Mouse (Mus musculus) cerebellum, adult 18-20 months (tissue): ENCODE measurements around the gene Rtn3.
A peak's percentile ranks its signal among the peaks of the same experiment; 100 is the strongest.
"Not testable (repeated sequence)": the region's sequence is repeated elsewhere in the genome, so short reads cannot be mapped to it uniquely, and the experiment has no call there.

Experiments
- DNase-seq, 2 experiments: peaks; one replicate each; pipeline ENCODE4 v3.0.0; 2021

Rtn3 gene

DNA sequence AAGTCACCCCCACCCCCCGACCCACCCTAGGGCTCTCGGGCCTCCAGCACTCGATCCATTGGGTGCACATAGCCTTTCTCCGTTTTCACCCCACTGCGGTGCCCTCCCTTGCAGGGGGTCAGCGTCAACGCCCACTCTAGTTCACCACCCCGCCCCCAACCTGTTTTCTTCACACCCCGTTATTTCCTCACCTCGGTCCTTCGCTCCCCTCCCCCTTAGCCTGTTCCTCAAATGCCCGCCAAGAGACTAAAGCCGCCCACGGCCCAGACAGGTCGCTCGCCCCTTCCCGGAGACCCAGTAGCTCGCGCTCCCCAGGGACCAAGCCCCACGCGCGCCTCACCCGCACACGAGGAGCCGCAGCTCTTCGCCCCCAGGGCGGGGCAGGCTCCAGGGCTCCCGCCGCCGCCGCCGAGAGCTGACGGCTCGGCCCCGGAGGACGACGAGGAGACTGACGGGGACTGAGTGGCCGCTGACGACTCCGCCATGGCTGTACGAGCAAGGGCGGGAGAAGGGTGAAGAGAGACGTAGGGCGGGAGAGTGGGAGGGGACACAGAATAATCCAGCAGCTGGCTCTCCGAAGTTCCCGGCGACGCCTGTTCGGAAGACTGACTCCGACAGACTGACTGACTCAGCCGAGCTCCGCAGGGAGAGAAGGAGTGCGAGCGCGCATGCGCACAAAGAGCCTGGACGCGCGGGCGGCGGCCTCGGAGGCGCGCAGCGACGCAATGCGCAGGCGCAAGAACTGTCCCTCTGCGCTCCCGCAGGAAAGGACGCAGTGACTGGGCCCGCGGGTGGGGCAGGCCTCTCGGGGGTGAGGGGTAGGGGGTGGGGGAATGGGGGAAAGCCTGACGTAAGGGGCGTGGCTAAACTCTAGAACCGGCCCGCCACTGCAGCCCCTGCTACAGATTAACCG lies at the start of gene Rtn3:
Gene Rtn3 (minus strand): TSS at position 683 of the 913 bp plus-strand sequence.
- DNase-seq = peak; percentile 97 to 99

DNA sequence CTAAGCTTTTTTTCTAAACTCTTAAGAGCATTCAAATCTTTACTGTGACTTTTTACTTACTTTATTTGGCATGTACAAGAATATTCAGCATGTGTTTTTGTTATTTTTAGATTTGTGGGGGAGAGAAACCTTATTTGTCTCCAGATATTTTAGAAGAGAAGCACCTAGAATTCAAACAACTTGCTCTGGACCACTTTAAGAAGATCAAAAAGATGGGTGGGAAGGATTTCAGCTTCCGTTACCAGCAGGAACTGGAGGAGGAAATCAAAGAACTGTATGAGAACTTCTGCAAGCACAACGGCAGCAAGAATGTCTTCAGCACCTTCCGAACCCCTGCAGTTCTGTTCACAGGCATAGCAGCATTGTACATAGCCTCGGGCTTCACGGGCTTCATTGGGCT lies 48.8 kb upstream of the Rtn3 start:
- no peak for DNase-seq

DNA sequence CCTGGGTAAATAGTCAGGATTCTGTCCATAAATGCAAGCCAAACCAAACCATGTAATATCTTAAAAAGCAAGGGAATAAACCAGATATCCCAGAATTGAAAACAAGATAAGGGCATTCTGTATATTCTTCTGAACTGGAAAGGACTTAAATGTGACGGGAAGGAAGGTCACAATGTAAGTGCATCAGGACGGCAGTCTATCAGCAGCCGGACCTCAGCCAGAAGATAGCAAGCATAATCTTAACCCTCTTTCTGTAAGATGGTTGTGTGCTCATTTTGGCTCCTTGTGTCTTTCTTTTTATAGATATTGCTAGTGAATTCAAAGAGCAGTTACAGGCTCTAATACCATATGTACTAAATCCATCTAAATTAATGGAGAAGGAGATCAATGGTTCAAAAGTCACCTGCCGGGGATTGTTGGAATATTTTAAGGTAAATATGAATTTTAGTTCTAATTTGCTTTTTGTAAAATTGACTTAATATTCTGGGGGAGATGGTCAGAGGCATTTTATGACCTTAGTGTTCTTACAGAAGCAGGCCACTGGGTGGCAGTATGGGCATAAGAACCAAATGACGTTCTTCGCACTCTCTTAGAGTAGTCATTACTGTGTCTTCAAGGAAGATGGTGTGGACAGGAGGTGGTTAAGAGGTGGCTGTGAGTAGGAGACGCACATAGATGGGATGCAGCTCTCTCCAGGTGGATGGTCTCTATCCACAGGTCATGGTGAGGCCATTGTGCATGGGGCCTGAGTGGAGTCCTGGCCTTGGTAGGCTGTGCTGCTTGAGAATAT lies 45.8 kb upstream of the Rtn3 start:
- DNase-seq = peak; percentile 49

DNA sequence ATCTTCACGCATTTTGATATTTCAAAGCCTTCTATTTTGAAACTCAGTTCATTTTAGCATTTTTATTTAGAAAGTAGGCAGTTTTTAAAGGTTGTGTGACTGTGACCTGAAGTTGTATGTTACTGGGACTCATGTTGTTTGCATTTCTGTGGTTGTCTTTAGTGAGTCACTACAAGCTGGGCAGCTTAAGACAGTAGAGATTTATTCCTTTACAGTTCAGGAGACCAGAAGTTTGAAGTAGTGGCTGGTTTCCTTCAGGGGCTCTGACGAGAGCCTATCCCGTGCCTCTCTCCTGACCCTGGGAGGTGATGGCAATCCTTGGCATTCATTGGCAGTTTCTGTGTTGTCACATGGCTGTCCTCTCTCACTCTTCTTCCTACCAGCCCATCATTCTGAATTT lies 41.8 kb upstream of the Rtn3 start:
- no peak for DNase-seq

DNA sequence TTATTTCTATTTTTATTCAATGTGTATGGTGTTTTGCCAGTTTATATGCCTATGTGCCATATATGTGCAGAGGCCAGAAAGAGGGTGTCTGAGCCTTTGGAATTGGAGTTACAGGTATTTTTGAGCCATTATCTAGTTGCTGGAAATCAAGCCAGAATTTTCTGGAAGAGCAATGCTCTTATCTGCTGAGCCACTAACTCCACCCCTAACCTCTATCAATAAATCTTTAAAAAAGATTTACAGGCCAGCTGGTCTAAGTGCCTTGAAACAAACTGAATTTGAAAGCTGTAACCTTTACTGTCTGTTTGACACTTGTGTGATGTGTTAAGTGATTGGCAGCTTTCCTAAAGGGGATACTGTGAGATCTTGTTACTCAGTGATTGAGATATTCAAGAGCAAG lies 40.7 kb upstream of the Rtn3 start:
- no peak for DNase-seq

DNA sequence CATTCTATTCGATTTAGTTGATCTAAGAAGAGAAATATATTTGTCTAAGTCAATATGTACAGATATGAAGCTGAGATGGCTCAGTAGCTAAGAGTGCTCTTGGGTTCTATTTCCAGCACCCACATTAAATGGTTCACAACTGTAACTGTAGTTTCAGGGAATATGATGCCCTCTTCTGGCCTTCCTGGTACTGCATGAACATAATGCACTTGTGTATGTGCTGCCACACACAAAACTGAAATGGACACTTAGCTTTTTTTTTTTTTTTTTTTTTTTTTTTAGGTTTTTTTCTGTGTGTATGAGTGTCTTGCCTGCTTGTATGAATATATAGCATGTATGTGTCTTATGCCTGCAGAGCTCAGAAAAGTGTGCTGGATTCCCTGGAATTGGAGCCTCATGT lies 40.2 kb upstream of the Rtn3 start:
- no peak for DNase-seq

DNA sequence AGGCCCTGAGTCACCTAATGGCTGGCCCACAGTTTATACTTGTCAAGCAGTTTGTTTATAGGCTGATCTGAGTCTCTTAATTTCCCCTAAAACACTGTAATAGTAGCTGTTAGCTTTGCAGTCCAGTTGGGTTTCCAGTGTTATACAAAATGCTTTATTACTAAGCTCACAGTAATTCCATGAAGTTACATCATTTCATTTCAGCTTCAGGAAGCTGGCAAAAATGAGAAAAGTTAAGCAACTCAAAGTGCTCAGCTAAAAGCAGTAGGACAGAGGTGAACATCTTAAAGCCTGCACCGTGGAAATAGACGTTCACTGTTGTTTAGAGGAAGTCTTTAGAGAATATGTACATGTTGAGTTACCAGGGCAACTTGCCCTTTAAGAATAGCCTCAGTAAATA lies 39.8 kb upstream of the Rtn3 start:
- DNase-seq = no peak

DNA sequence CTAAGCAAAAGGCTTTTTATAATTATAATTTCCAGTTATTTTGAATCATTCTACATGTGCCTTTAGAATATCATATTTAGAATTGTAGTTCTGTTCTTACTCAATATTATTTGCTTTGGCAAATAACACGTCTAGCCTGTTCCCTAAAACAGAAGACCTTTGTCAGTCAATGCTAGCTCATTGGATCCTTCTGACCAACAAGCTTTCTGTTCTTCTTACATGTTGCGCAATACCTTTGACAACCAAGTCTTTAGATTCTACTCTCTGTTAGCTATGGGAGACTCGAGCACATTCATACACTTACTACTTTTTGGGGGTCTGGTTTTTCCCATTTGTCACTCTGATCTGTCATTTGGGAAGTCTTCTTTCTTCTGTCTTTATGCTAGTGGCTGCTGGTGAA lies 38.5 kb upstream of the Rtn3 start:
- no peak for DNase-seq

DNA sequence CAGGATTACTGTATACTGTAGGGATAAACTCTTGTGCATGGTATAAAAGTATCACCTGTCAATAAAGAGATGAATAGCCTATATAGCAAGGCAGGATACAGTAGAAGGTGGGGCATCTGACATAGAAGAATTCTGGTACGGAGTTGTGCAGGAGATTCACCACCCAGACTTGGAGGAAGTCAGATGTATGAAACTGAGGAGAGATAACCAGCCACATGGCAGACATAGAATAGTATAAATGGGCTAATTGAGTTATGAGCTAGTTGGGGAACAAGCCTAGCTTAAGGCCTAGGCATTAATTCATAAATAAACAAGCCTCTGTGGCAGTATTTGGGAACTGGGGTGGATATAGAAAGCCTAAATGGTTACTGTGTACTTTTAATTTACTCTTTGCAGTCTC lies 33.4 kb upstream of the Rtn3 start:
- DNase-seq = no peak

DNA sequence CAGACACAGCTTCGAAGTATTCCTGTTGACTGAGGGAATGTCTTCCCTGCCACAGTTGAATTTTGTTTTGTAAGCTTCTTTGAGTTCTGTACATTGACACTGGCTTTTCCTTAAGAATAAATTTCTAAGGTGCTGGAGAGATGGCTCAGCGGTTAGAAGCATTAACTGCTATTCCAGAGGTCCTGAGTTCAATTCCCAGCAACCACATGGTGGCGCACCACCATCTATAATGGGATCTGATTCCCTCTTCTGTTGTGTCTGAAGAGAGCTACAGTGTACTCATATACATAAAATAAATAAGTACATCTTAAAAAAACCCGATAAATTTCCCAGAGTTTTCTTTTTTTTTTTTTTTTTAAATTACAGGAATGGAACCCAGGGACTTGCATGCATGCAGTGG lies 24.9 kb upstream of the Rtn3 start:
- no peak for DNase-seq

DNA sequence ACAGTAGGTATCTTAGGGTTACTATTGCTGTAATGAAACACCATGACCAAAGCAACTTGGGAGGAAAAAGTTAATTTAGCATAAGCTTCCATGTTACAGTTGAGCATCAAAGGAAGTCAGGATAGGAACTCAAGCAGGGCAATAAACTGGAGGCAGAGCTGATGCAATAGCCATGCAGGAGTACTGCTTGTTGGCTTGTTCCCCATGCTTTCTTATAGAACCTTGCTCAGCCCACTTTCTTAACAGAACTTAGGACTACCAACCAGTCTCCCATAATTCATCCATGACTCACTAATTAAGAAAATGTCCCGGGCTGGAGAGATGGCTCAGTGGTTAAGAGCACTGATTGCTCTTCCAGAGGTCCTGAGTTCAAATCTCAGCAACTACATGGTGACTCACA lies 23.2 kb upstream of the Rtn3 start:
- DNase-seq = no peak

DNA sequence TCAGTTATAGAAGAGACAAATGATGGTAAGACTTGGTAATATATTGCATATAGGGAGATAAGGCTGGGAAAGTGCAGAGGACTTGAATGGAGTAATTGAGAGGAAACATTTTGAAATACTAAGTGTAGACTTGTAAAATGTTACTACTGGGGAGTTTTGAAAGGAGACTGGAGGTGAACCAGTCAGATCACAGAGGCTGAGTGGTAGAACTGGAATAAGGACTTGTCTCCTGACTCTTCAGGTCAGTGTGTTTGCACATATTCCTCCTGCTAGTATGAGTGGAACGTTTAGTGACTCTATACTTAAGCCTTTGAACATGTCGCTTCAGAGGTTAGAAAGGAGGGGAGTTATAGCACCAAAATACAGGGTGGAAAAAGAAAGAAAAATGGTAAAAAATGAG lies 19.4 kb upstream of the Rtn3 start:
- DNase-seq = no peak

DNA sequence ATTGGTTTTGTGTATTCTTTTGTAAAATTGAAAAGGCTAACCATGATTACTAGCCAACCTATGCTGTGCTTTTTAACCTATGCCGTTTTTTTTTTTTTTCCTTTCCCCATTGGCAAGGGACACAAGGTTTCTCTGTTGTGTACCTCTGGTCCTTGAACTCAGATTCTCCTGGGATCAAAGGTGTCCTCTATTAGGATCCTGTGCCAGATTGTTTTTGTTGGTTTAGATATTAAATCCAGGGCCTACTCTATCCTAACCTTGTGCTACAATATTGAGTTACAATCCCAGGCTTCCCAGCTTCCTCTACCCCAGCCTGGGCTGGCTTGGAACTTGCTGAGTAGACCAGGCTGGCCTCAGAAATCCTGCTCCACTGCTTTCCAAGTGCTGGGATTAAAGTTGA lies 17.6 kb upstream of the Rtn3 start:
- DNase-seq = no peak

DNA sequence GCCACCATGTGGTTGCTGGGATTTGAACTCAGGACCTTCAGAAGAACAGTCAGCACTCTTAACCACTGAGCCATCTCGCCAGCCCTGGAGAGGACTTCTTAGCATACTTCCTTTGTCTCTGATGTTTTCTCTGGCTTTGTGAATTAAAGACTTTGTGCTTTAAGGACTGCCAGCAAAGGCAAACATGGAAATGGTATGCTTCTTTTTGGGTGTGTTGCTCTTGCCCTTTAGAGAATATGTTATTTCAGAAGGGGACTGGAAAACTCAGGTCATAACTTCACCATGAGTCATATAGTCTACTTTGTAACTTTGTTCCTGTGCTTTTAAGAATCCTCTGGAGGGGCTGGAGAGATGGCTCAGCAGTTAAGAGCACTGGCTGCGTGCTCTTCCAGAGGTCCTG lies 15.7 kb upstream of the Rtn3 start:
- DNase-seq = no peak

DNA sequence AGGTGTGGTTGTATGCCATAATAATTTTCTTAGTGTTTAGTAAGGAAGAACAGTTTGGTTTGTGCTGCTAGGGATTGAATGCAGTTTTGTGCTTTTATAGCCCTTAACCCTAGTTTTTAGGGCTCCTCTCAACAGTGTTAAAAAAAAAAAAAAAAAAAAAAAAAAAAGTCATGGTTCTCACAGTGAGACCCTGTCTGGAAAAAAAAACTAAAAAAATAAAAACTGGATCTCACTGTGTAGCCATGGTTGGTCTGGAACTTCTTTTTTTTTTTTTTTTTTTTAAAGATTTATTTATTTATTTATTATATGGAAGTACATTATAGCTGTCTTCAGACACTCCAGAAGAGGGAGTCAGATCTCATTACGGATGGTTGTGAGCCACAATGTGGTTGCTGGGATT lies 13.0 kb upstream of the Rtn3 start:
- DNase-seq = not testable (repeated sequence)

DNA sequence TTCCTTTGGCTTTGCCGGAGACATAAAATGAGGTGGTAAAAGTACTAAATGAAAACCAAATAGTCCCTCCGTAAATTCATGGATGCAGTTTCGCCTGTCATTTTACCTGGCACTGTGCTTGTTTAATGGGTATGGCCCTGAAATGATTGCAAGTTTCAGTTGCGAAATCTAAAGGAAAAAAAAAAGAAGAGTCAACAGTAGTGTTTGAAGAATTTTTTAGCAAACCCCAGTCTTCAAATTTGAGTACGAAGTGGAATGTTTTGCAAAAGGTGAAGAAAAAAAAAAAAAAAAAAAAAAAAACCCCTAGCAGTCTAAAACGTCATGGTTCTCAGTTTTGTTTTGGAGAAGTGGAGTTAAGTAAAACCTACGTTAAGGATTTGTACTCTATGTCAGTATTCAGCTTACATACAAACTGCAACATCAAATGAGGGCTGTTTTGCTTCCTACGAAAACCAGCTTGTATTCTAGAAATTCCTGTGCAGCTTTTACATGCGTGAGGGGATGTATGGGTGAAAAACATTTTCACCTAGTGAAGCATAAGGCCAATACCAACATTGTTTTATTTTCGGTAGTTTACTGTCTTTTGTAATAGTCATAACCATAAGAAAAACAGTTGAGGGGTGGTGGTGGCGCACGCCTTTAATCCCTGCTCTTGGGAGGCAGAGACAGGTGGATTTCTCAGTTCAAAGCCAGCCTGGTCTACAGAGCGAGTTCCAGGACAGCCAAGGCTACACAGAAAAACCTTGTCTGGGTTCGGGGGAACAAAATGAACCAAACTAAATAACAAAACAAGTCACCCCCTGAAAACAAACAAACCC lies 12.3 kb upstream of the Rtn3 start:
- no peak for DNase-seq

DNA sequence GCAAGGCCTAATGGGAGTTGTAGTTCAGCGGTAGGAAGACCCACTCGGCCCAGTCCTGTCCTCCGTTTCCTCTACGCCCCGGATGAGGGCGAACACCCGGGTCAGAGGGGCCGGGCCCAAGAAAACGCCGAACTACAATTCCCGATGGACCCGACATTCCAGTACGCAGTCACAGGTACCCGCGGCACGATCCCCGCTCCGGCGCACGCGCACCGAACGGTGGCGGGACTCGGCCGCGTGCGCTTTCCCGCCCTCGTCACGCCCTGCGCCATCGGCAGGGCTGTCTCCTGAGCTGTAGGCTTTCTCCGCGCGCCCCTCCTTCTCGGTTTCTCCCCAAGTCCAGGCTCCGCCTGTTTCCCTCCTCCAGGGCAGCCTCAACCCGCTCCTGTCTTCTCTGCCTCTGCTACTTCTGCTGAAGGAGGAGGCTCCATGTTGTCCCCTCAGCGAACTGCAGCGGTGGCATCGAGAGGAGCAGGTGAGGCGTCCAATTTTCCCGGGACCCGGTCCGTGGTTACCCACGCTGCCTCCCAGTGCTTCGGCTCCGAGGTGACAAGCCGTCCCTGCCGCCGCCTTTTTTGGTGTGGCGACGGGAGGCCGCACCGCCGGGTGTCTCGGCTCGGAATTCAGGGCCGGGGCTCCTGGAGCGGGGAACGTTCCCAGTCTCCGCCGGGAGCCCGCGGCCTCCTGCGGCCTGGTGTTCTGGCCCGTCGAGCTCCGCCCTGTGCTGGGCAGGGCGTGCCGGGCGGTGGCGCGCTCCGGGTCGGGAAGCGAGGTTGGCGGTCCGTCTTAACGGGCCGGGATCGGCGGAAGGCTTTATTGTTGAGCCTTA lies 11.3 kb upstream of the Rtn3 start:
- peak; percentile 98 for DNase-seq

DNA sequence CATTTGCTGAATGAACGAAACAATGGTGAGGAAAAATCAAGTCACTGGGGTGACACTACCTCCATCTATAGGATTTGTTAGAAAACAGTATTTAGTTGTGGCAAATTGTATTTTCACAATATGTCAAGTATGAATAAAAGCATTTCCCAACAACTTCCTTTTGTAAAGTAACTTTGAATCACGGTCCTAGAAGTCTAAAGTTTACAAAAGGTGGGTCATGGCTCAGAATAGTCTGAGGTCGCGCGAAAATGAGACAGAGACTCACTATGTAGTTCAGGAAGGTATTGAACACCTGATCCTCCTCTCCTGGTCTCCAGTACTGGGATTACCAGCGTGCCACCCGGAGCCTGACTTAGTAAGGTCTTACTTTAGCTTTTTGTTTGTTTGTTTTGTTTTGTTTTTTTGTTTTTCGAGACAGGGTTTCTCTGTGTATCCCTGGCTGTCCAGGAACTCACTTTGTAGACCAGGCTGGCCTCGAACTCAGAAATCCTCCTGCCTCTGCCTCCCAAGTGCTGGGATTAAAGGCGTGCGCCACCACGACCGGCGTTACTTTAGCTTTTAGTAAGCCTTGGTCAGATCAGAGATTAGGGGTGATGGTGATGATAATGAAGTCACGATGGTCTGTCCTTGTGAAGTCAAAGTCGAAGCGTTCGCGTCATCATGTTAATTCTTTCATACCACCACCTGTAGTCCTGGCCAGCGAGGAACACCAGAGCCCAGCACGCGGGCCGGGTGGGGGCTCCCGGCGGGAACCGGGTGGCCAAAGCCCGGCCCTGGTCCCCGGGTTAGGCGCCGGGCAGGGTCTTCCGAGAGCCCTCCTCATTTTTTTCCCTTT lies 10.5 kb upstream of the Rtn3 start, which contains the start of gene Atl3:
Gene Atl3 (plus strand): TSS at position 689 of the 835 bp plus-strand sequence.
- DNase-seq = no peak

DNA sequence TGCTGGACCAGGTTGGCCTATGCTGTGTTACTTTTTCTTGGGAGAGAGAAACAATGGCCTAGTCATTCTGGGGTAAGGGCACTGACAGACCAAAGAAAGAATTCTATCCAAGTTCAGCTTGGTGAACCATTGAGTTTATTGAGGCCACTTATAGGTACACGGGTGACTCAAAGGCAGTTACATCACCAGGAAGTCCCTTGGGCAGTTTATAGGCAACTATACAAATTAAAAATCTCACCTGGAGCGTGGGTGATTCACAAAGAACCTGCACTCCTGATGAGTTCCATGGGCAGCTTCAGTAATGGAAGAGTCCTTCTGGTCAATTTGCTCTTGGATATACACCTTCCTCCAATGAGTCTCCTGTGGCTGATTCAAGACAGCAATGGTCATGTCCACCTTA lies 9.6 kb upstream of the Rtn3 start:
- no peak for DNase-seq

DNA sequence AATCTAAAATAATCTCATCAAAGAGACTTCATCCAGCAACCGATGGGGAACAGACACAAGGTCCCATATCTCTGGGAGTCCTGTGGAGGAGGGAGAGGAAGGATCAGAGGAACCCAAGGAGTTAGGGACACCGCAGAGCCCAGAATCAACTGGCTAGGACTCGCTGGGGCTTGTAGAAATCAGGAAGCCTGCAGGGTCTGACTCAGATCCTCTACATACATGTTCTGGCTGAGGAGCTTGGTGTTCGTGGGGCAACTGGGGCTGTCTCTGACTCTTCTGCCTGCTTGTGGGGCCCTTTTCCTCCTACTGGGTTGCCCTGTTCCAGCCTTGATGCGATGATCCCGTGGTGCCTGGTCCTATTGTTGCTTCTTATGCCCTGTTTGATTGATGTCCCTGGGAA lies 8.9 kb upstream of the Rtn3 start:
- no peak for DNase-seq

DNA sequence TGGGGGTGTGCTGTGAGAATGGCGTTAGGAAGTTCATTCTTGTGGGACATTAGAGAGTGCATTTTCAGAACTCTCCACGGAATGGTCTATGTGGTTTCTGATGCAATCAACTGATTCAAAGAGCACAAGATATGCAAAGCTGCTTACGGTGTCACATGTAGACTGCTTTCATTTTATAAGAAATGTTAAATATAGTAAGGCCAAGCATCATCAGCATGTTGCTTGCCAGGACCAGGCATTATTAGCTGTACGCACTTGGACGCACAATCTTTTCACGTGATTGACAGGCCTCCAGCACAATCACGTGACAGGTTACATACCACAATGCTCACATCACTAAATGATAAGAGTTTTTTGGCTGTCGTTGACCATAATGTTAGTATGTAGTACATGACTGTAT lies 4.6 kb upstream of the Rtn3 start:
- DNase-seq = no peak
